Mouse (Mus musculus): ENCODE results near the gene Itpkc.
A peak's percentile ranks its signal among the peaks of the same experiment; 100 is the strongest.
"Not testable (repeated sequence)": the region's sequence is repeated elsewhere in the genome, so short reads cannot be mapped to it uniquely, and the experiment has no call there.

Itpkc gene

DNA sequence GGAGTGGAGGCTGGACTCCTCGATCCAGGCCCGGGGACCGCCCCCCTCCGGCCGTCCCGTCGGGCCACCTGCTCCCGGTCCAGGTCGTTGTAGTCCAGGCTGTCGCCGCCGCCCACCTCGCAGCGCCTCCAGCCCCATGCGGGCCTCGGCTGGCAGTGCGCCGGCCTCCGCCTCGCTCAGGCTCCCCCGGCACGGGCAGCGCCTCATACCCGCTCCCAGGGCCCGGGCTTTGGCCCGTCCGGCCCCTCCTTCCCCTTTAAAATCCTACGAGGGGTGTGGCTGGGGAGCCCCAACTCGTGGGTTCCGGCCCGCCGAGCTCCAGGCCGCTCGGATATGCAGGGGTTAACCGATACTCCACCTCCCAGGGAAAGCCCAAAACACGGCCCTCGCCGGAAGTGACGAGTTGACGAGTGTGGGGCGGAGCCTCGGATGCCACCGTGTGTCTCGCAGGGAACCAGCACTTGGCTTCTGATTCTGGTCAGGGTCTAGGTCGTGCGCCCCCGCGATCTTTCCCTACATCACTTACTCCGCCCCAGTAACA is at the start of gene Itpkc:
Gene Itpkc, minus strand, starts transcription at position 381 of the 541 bp plus-strand sequence.
- peak; percentile 88 to 91 for DNase-seq (ENCODE audit: low spot score in 2 of 2)

DNA sequence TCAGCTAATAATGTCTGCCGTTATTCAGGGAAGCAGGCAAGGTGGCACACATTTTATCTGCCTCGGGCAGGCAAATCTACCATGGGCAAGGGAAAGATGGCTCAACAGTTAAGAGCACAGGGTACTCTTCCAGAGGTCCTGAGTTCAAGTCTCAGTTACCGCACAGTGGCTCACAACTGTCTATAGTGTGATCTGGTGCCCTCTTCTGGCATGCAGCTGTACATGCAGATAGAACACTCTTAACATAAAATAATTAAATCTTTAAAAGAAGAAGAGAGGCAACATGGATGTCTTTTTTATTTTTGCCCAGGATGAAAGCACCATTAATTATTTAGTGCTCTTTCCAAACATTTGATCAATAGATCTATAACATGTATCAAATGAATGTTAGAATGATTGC is 48.7 kb upstream of the Itpkc start:
- no peak for DNase-seq (ENCODE audit: low spot score in 2 of 2)

DNA sequence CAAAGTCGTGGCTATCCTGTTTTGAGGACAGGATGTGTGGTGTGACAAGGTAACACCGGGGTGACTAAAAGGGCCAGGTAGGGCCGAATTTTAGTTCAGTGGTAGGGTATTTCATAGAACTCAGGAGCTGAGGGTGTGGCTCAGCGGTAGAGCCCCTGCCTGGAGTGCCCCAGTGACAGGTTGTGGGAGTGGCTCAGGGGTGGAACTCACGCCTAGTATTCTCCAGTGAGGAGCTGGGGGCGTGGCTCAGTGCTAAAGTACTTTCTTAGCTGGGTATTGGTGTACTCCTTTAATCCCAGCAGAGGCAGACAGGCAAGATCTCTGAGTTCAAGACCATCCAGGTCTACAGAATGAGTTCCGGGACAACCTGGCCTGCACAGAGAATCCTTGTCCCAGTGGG is 47.6 kb upstream of the Itpkc start:
- no peak for DNase-seq (ENCODE audit: low spot score in 2 of 2)

DNA sequence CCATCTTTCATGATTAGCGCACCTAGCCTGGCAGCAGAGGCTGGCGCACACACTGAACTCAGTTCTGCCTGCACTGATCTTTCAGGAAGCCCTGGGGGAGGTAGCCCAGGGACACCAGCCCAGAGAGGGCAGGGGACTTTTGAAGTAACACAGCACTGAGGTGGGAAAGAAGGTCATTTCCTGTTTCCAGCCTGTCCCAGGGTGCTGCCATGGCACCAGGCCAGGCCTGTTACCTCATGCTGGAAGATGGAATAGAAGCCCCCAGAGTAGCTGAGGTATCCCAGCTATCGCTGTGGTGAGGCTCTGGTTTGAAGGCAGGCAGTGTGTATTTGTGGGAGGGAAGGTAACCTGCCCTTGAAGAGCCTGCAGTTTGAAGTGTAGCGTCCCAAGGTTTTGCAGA is 46.5 kb upstream of the Itpkc start:
- DNase-seq (ENCODE audit: low spot score in 2 of 2): no peak

DNA sequence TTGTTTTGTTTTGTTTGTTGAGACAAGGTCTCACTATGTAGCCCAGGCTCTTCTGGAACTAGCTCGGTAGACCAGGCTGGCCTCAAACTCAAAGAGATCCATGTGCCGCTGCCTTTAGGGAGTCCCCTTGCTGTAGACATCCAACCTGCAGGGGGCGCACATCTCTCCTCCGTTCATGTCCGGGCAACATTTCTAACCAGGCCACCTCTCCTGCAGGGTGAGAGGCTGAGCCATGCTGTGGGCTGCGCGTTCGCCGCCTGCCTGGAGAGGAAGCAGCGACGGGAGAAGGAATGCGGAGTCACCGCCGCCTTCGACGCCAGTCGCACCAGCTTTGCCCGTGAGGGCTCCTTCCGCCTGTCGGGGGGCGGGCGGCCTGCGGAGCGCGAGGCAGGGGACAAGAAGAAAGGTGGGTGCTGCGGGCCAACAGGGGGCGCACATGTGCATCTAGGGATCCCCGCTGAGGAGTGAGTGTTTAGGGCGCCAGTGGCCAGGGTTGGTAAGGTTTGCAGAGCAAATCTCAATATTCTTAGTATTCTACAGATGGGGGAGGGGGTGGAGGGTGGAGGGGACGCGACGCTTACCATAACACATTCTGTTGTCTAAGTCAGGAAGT is 45.4 kb upstream of the Itpkc start:
- DNase-seq (ENCODE audit: low spot score in 2 of 2): no peak

DNA sequence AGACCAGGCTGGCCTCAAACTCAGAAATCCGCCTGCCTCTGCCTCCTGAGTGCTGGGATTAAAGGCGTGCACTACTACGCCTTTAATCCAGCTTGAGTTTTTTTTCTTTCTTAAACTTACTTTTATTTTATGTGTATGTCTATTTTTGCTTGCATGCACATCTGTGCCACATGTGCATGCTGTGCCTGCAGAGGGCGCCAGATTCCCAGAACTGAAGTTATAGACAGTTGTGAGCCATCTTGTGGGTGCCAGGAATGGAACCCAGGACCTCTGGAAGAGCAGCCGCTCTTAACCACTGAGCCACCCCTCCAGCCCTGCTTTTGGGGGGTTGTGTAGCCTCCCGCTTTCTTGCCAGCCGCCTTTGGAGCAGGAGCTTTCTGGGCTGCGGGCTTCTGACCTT is 43.0 kb upstream of the Itpkc start:
- no peak for DNase-seq (ENCODE audit: low spot score in 2 of 2)

DNA sequence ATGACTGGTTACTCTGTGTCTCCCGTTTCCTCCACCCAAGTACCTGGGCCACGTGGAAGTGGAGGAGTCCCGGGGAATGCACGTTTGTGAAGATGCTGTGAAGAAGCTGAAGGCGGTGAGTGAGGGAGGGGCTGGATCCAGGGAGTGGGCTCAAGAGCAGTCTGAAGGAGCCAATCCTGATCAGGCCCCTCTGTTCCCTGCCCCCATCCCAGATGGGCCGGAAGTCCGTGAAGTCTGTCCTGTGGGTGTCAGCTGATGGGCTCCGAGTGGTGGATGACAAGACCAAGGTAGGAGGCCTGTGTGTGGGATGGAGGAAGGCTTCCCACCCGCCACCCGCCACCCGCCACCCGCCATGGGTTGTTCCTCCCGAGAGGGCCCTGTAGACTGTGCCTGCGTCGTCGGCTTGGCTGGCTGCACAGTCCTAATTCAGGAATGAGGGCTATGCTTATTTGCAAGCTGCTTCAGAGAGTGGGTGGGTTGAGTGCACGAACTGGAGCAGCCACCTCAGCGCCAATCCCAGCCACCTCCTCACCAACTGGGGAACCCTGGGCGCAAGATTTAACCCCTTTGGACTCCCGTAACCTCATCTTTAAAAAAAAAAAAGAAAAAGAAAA is 38.2 kb upstream of the Itpkc start:
- peak; percentile 86 to 87 for DNase-seq (ENCODE audit: low spot score in 2 of 2)

DNA sequence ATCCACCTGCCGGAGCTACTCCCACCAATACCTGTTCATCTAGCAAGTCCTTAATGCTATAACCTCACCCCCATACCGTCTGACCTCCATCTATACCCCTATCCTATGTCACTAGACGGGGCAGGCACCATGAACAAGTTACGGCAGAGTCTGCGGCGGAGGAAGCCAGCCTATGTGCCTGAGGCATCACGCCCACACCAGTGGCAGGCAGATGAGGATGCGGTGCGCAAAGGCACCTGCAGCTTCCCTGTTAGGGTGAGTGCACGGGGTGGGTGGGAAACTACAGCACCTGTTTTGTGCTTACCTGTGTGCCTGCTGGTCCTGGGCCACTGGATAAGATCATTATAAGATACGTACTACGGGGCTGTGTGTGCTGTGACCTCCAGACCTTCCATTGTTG is 36.3 kb upstream of the Itpkc start:
- no peak for DNase-seq (ENCODE audit: low spot score in 2 of 2)

DNA sequence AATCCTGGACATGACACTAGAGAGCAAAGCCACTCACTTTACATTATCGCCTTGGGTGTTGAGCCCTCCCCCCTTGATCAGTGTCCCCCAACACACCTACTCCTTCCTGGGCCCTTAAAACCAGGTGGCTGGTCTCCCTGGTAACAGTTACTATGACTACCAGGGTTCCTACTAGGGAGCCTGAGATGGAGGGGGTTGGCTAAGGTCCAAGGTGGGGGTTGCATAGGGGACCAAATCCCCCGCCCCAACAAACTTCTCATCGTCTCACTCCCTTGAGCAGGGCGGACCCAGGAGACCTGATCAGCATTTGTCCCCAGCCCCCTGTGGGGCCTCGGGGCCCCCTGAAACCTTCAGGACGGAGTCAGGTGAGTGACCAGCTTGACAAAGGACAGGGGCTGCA is 33.4 kb upstream of the Itpkc start:
- DNase-seq (ENCODE audit: low spot score in 2 of 2): no peak

DNA sequence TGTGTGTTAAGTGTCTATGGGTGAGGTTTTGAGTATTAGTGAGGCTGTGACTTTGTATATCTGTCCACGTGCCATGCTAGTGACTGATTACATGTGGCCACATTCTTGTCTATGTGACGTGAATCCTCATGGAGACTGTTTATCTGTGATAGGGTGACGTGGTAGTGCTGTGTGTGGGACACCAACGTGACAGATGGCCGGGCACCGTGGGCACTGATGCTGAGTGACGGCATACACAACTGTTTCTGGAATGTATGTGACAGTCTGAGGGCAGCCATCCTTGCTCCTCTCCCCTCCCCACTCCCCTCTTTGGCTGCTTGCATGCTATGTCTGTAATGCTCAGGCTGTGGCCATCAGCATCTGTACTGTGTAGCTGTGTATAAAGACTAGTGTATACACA is 32.4 kb upstream of the Itpkc start:
- DNase-seq (ENCODE audit: low spot score in 2 of 2): peak; percentile 49 to 56

DNA sequence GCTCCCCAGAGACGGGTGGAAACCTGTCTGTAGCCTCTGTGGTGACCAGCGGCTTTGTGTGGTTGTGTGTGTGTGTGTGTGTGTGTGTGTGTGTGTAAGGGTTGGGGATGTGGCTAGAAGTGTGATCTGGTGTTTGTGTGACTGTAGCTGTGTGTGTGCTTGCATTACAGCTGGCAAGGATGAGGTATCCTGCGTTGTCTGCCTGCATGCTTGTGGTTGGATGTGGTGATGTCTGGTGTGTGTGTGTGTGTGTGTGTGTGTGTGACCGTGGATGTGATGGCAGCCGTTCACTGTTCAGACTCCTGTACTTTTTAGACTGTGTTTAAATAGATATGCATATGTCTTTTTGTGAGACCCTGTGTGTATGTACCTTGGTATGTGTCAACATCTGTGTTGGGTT is 31.3 kb upstream of the Itpkc start:
- DNase-seq (ENCODE audit: low spot score in 2 of 2): peak in 1 of 2 experiments; percentile 45

DNA sequence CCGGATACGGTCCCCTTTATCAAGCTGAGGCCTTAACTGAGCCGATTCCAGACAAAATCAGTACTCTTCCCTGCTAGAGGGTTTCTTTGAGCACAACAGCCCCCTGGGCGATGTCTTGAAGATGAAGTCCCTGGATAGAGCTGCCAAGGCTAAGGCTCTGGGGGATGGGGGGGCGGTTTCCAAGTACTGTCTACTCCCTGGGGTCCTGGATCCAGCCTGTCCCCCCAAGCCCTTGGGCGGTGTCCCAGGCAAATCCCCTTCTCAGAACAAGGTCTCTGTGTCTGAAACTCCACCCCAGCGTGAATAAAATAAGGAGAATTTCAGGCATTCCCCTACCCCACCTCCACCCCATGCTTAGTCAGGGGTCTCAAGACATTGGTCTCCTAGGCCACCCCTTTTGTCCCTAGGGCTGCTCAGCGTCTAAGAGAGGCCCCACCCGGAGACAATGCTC is 30.8 kb upstream of the Itpkc start:
- DNase-seq (ENCODE audit: low spot score in 2 of 2): no peak

DNA sequence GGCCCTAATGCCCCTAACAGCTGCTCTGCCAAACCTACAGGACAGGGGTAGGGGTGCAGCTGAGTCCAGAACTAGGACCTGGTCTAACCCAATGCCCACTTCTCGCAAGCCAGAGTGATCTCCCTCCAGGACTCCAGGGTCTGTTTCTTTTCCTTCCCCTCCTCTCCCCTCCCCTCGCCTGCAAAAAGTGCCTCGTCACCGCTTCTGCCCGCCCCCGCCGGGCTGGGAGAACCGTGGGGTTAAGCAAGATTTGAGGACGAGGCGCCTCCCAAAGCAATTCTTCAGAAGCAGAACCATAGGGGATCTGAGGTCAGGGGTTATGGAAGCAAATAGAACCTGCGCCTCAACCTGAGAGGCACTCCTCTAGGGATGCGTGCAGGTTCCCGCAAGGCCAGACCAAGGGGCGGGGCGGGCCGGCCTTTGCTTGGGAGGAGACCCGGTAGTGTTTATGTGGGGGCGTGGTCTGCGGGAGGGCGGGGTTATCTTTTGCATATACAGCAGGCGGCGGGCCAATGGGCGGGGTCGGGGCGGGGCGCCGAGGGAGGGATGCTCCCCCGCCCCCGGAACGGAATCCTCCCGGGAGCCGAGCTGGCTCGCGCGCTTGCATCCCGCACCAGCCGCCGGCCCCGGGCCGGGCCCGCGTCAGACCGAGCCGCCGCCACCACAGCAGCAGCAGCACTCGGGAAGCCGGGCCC is 29.9 kb upstream of the Itpkc start, which contains the start of gene Numbl:
Gene Numbl, plus strand, starts transcription at position 229 of the 695 bp plus-strand sequence.
- DNase-seq (ENCODE audit: low spot score in 2 of 2): peak; percentile 89 to 90

DNA sequence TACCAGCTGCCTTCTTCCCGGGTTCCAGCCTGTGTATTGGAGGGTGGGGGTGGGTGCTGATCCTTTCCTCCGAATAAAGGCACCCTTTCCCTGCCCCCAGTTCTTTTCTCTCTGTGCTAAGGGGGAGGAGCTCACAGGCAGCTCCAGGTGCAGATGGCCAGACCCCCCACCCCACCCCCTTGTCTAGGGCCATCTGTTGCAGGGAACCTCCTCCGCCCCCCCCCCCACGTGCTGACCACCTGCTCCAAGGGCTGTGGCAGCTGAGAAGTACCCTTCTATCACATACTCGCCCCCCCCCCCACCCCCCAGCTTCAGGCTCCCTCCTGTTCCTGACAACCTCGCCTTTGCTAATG is 29.4 kb upstream of the Itpkc start:
- DNase-seq (ENCODE audit: low spot score in 2 of 2): no peak

DNA sequence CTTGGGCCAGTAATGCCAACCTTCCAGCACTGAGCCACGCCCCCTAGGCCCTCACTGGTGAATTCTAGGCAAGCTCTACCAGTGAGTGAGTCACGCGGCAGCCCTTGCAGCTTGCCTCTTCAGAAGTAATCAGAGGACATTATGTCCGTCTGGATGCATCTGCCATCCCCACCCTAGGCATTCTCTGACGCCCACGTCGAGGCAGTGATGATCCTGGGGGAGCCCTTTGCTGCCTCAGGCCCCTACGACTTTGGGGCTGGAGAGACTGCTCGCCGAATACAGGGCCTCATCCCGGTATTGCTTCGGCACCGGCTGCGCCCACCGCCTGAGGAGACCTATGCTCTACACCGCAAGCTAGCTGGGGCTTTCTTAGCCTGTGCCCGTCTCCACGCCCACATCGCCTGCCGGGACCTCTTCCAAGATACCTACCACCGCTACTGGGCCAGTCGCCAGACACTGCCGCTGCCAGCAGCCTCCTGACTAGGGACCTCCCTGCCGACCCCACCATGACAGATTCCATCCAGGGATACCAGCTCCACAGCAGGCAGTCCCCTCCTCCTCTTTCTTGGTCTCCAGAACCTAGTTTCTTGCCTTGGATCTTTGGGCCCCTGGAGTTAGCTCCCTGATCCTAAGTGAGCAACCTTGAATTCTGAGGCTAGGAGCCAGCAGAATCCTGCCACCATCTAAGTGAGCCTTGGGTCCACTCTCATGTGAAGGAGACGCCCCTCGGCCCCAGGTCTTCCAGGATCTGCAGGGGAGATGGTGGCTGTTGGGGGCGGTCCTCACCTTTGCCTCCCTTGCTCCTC is 28.8 kb upstream of the Itpkc start:
- DNase-seq (ENCODE audit: low spot score in 2 of 2): peak; percentile 85 to 87

DNA sequence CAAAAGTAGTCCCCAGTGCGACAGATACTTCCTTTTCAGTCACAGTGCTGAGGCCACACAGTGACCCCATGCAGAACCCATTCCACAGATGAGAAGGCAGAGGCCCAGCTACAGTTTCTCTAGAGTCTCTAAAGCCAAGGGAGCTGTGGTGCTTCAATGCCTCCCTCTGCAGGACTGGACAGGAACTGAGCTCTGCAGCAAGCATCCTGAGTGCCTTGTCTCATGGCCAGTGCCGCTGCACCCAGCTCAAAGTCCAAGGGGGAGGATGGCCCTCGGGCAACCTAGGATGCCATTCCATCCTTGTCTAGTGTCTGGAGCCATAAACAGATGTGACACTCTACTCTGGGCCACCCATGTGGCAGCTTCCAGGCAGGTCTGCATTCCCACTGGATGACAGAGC is 27.3 kb upstream of the Itpkc start:
- DNase-seq (ENCODE audit: low spot score in 2 of 2): no peak

DNA sequence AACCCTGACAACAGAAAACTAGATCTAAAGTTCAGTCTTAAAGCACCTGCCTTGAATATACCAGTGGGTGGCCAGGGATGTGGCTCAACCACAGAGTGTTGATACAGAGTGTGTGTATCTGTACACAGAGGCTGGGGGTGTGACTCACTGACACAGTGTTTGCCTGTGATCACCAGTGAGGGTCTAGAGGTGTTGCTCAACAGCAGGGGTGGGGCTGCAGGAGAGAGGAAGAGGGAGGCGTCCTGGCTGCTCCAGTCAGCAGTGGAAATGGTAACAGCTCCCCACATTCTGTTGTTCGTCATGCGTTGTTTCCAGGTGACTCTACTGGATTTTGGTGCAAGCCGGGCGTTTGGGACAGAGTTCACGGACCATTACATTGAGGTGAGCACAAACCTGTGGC is 23.5 kb upstream of the Itpkc start:
- no peak for DNase-seq (ENCODE audit: low spot score in 2 of 2)

DNA sequence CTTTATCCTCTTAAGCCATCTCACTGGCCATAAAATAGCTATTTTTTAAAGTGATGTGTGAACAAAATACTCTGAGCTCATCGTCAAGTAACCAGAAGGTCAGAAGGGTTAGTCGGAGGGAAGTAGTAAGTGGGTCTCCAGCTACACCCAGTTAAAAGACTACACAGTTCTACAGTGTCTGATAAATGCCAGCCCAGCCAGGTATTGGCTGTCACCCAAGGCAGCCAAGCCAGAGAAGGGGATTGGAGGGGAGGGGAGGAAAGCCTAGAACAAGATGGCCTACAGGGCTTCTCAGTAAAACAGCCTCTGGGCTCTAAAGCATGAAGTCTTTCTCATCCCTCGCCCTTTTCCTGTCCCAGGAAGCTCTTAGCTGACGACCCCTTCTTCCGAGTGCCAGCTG is 21.5 kb upstream of the Itpkc start:
- DNase-seq (ENCODE audit: low spot score in 2 of 2): no peak

DNA sequence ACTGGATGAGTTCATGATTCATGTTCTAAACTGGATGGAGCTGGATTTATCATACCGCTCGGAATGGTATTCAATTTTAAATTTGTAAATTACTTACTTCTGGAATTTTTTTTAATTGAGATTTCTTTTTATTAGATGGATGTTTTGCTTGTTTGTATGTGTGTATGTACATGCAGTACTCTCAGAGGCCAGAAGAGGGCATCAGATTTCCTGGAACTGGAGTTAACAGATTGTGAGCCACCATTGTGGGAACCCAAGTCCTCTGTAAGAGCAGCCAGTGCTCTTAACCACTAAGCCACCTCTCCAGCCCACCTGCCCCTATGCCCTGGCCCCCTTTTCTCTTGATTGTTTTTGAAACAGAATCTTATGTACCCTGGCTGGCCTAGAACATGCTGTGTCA is 20.7 kb upstream of the Itpkc start:
- DNase-seq (ENCODE audit: low spot score in 2 of 2): no peak

DNA sequence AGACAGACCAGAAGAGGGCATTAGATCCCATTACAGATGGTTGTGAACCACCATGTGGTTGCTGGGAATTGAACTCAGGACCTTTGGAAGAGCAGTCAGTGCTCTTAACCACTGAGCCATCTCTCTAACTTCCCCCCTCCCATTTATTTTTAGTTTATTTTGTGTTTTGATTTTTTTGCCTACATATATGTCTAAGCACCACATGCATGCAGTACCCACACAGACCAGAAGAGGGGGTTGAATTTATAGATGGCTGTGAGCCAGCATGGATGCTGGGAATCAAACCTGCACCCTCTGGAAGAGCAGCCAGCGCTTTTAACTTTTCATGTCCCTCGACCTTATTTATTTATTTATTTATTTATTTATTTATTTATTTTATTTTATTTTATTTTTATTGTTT is 15.6 kb upstream of the Itpkc start:
- DNase-seq (ENCODE audit: low spot score in 2 of 2): not testable (repeated sequence)

DNA sequence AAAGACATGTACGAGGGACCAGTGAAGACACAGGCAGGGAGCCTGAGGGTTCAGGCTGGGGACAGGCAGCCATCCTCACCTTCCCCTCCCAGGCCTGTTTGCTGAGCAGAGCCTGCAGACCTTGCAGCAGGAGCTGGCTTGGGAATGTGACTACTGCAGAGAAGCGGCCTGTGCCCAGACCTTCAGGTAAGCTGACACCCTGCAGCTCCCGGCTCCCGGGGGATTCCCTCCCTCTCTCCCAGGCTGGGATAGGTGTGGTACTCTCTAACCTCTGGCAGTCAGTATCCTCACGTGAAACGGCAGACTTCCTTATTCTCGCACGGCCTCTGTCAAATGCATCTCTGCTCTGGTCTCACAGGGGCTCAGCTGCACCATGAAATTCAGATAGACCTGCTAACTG is 14.8 kb upstream of the Itpkc start:
- DNase-seq (ENCODE audit: low spot score in 2 of 2): no peak

DNA sequence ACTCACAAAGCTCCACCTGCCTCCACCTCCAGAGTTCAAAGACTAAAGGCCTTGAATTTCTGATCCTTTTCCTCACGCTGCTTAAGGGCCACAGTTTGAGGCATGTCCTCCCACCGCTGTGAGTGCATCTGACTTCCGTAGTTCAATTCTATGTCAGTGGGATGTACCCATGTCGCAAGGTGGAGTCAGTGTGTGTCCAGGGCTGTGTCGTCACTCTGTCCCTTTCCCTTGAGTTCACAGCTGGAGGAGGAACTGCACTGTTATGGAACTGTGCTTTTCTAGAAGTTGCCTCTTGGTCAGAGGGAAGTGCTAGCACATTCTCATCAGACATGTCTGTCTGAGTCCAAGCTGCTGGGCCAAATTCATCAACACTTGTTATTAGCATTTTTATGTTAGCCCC is 10.1 kb upstream of the Itpkc start:
- no peak for DNase-seq (ENCODE audit: low spot score in 2 of 2)
